Mouse (Mus musculus) cerebellum, postnatal 25 days (tissue): ENCODE measurements around the gene Ubr1.

Experiments used
- DNase-seq, 2 experiments: peaks; one replicate each; pipeline ENCODE4 v3.0.0; 2021; ENCODE audit warnings: mixed read lengths in 2 of 2

Ubr1 gene

GRCm38 (mm10) chr2:120970559-120971080, at the start of gene Ubr1:
Ubr1 (minus strand) TSS chr2:120970715.
- DNase-seq, result peak; percentile 88 to 91

- no peak for DNase-seq
Observed at GRCm38 (mm10) chr2:121017151-121017550, 46.6 kb upstream of the Ubr1 start.

- no peak for DNase-seq
Observed at GRCm38 (mm10) chr2:121016226-121016625, 45.7 kb upstream of the Ubr1 start.

GRCm38 (mm10) chr2:121015507-121015906, 45.0 kb upstream of the Ubr1 start:
- no peak for DNase-seq

DNA sequence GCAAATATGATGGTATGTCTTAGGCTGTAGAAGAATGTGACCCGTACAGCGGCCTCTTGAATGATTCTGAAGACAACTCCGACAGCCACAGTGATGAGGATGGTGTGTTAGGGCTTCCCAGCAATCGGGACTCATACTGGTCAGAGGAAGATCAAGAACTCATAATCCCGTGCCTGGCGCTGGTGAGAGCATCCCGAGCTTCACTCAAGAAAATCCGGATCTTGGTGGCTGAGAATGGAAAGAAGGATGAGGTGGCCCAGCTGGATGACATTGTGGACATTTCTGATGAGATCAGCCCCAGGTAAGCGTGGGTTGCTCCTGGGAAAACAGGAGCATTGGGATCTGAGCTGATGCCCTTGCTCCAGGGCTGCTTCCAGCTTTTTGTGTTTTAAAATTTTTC, 42.2 kb upstream of the Ubr1 start:
- DNase-seq, result no peak

DNA sequence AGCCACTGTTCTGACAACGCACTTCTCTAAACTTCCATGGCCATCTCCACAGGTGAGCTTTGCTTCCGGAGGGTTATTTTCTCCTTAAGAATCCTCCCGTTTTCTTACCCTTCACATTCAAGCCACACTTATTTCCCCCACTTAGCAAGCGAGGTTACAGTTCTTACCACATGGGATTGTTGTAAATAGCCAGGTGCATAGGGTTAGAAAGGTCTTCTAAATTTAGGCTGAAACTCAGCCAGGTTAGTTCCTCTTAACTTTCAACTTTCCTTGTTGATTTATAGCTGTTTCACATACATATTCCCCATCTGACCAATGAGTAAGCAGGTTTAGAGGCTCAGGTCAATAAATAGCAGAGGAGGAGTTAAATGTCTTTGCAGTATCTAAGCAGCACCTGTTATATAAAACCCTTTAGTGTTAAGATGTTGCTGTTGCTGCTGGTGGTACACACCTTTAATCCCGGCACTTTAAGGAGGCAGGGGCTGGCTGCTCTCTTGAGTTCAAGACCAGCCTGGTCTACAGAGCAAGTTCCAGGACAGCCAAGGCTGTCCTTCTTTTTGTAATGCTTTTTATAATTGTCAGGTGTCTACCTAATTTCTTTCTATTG, 38.7 kb upstream of the Ubr1 start:
- no peak for DNase-seq

DNA sequence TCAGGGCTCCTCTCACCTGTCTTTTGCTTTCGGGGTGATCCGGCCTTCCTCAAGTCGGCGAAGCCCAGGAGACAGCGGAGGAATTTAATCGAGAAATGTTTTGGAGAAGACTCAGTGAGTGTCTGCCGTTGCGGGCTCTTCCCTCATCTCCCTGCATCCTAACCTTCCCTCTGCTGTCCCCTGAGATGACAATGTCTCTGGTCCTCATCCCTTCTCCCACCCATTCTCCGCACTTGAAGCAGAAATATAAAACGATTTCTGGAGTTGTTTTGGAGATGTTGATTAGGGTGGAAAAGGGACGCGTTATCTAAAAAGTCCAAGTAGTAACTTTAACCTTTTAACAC, 38.1 kb upstream of the Ubr1 start:
- DNase-seq, result no peak

DNA sequence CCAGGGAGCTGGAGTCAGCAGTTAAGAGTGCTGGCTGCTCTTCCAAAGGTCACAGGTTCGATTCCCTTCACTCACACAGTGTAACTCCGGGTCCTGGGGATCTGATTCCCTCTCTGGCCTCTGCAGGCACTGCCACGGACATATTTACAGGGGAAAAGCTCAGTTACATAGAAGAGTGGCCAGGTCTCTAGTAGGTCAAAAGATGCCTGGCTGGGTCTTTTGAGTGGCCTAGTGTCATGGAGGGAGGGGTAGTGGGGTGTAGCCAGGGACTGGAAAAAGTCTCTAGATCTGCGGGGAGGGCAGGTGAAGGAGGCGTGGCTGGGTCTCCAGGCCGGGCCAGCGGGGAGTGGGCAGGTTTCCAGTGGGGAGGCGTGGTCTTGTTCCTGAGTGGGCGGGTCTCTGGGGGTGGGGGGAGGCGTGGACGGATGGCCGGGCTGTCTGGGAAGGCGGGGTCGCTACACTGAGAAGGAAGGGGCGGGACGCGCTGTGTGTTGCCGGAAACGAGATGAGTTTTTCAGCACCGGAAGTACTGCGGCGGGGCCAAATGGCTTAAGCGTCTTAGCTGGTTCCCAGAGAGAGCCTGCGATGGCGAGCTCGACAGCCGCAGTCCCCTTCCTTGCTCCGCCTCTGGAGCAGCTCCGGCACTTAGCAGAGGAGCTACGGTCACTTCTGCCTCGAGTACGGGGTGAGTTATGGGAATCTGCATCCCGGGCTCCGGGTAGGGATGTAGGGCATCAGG, 37.6 kb upstream of the Ubr1 start, which contains the start of gene Ccndbp1:
TSS of gene Ccndbp1 (plus strand) at position 479 of the 739 bp plus-strand sequence.
- DNase-seq, result peak; percentile 87 to 94

GRCm38 (mm10) chr2:121006986-121007385, 36.5 kb upstream of the Ubr1 start:
- peak; percentile 84 to 90 for DNase-seq

DNA sequence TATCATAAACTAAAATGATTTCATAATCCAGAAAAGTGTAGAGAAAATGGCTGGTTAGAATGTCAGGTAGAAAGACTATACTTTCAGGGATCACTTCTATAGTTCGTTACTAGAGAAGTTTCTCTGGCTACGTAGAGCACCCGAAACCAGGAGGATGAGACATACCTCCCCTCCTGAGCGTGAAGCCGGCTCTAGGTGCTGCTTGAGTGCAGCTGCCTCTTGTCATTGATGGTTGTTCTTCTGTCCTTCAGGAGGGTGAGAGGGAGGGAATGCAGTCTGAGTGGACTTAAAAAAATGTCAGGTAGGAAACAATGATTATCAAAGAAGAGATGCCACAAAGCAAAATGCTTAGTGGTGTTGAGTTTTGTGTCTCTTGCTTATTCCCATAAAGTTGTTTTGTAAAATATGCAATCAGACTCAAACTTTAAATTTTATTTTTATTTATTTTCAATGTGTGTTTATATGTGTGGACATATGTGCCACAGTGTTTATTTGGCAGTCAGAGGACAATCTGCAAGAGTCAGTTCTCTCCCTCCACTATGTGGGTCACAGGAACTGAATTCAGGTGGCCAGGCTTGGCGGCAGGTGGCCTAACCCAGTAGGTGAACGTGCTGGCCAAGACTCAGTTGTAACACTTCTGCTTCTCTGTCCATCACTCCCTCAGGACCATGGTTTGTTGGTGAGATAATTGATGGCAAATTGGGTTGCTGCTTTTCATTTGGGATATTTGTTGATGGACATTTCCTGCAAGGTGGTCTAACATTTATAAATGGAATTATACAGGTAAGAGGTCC, 33.7 kb upstream of the Ubr1 start:
- peak; percentile 85 to 90 for DNase-seq

DNA sequence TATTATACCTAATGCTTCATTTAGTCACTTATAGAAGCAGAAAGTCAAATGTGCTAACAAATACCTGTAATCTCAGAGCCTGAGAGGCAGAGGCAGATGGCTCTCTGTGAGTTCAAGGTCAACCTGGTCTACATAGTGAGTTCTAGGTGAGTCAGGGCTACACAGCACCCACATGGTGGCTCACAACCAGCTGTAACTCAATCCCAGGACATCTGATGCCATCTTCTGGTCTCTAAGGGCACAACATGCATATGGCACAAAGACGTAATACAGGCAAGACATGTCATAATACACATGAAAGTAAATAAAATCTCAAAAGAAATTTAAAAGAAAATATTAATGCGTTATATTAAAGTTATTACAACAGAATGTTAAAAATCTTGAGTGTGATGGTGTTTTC, 33.1 kb upstream of the Ubr1 start:
- DNase-seq, result peak in 1 of 2 experiments; percentile 46

GRCm38 (mm10) chr2:120998863-120999262, 28.3 kb upstream of the Ubr1 start:
- DNase-seq, result no peak

DNA sequence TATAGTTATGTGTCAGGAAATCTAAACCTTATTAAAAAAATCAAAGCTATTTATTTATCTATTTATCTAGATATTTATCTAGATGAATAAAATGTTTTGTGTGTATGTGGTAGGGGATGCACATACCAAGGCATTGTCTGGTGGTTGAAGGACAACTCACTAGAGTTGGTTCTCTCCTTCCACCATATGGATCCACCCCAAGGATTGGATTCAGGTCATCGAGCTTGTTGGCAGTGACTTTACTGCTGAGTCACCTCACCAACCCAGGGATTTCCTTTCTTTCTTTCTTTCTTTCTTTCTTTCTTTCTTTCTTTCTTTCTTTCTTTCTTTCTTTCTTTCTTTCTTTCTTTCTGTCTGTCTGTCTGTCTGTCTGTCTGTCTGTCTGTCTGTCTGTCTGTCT, 26.1 kb upstream of the Ubr1 start:
- peak; percentile 49 to 68 for DNase-seq

GRCm38 (mm10) chr2:120991196-120991595, 20.7 kb upstream of the Ubr1 start:
- DNase-seq, result no peak

DNA sequence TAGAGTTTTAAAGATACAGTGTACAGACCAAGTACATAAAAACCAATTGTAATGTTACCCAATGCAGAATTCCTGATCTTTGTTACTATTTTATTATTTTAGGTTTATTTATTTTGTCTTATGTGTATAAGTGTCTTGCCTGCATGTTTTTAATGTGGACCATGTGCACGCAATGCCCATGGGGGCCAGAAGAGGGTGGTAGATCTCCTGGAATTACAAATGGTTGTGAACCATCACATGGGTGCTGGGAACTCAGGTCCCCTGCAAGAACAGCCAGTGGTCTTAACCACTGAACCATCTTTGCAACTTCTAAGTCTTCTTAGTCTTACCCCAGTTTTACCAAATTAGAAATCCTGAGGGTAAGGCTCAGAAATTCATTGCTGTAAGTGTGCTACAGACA, 14.7 kb upstream of the Ubr1 start:
- no peak for DNase-seq

DNA sequence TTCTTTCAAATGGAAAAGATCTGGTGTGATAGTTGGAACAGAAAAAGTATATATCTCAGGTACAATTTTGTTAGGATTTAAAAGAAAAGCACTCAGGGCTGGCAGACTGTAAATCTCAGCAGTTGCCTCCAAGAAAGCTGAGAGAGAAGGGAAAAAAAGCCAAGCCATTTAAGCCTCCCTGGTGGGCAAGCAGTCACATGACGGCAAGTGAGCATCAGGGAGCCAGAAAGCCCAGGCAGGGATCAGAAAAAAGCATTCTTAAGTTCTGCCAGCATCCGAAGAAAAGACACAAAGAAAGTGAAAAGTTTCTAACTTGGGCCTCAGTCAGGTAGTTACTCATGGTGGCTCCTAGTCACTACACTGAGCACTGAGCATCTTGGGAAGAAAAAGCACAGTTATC, 13.1 kb upstream of the Ubr1 start:
- DNase-seq, result peak in 1 of 2 experiments; percentile 56

DNA sequence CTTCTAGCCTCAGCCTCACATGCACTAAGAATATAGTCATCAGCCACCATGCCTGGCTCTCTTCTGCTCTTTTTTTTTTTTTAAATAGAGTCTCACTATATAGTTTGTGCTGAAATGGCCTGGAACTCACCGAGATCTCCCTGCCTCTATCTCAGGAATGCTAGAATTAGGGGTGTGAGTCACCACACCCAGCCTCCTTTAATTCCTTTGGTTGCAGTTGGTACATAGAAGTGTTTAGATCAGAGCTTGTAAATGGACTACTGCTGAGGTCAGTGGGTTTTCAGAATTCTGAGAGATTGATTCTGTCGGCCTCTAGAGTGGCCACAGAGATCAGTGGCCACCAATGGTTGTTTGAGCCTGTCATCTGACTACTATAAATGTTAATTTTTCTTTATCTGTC, 10.3 kb upstream of the Ubr1 start:
- DNase-seq, result no peak

GRCm38 (mm10) chr2:120979819-120980218, 9.3 kb upstream of the Ubr1 start:
- peak in 1 of 2 experiments; percentile 51 for DNase-seq

- DNase-seq, result no peak
Observed at GRCm38 (mm10) chr2:120978693-120979037, 8.2 kb upstream of the Ubr1 start.

GRCm38 (mm10) chr2:120977926-120978692, 7.6 kb upstream of the Ubr1 start:
- no peak for DNase-seq

DNA sequence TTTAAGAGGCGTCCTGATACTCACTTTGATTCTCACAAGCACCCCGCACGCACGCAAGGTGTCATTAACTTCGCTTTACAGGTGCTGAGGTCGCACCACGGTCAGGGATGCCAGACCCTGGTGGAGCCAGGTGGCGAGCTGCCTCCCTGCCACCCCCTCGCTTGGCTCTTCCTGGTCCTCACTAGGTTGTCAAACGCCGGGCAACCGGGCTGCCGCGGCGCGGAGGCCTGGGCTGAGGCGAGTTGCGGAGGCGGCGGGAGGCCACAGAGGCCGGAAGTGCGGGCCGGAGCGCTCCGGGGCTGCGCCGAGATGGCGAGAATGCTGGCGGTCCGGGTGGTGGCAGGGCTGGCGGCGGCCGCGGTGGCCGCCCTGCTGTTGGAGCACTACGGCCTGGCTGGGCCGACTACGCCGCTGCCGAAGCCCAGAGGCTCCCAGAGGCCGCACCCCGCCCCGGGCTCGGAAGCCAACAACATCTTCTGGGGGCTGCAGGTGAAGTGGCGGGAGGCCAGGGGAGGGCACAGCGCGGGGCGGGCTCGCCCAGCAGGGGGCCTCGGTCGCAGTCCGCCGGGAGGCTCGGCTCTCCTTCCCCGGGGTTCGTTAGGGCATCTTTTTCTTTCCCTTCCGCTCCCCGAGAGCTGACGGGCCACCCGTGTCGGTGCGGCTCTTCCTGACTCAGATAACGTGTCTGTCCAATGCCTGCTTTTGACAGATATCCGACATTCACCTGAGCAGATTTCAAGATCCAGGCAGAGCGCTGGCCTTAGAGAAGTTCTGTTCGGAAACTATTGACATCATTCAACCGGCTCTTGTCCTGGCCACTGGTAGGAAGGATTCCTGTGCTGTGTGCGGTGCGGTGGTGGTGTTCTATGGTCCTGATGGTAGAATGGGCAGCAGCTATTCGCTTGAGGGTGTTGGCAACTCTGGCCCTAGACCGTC, 6.7 kb upstream of the Ubr1 start, which contains the start of gene Tmem62:
TSS of gene Tmem62 (plus strand) at position 28 of the 936 bp plus-strand sequence.
- peak; percentile 86 to 88 for DNase-seq
